In the genomic region with DNA sequence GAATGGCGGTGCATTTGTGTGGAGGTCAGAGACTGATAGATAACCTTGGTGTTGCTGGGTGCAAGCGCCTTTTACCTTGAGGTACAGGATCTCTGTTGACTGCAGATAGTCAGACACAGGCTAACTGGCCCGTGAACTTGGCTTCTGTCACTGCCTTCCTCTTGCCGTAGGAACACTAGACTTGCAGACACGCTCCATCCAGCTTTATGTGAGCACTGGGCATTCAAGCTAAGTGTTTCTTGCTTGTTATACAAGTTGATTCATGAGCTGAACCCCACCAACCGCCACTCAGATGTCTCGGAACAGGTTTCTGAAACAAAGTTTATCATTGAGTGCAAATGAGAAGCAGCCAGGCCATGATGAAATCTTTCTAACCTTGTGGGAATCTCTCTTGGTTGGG, we compare ENCODE assay signal across 34 mouse cellular contexts. TPM values are rescaled to one million over a fixed set of nuclear protein-coding genes. Genes with fewer than 3 reads are reported as not detected.
DNase-seq lines count a peak whose midpoint lies in the region; ATAC-seq and TF ChIP-seq lines count a peak whose summit lies in the region.
"Had no signal": no experiment of that assay in that cellular context is flagged by ENCODE, and none has a peak within 500 bp of the region (broad histone marks: within the 10 kb centered on the region; RNA-seq: fewer than 3 reads in every experiment).

No protein-coding gene starts in this region.

- no peak for TF ChIP-seq CTCF in heart, postnatal 0 days (IDR thresholded peaks at IDR 0.05; ENCODE audit: low read depth)
- no peak for TF ChIP-seq CTCF in stomach, postnatal 0 days (IDR thresholded peaks at IDR 0.05; ENCODE audit: low read depth)

- no peak for ATAC-seq in heart, postnatal 0 days (ENCODE audit: insufficient read depth, low read depth)
- 0 out of 2 replicates have a peak, but pooled peaks have one; percentile 44 for ATAC-seq in liver, embryonic 11.5 days (replicated peaks; ENCODE audit: low FRiP score)
- peak; percentile 54 for ATAC-seq in megakaryocyte-erythroid progenitor cell, adult 5-6 weeks (replicated peaks; ENCODE audit: low FRiP score, low TSS enrichment, poor library complexity, severe bottlenecking)
- ATAC-seq in stomach, postnatal 0 days (ENCODE audit: low FRiP score, low TSS enrichment): no peak
- ATAC-seq: CD4-positive, CD25-positive, alpha-beta regulatory T cell, adult 4 months; forebrain, embryonic 16.5 days had no signal

- H3K4me2 ChIP-seq in heart, postnatal 0 days (ENCODE audit: low read depth, low read length): no peak overlapping the region
- no peak overlapping the region for H3K4me2 ChIP-seq in liver, embryonic 11.5 days
- no peak overlapping the region for H3K4me2 ChIP-seq in stomach, postnatal 0 days (replicated peaks; ENCODE audit: low read depth)
- H3K4me2 ChIP-seq: embryonic facial prominence, embryonic 13.5 days; heart, embryonic 12.5 days; hindbrain, embryonic 15.5 days; liver, embryonic 13.5 days had no signal

- peak overlapping the region; percentile 16; the same call in 1 of the 2 replicates for H3K27ac ChIP-seq in heart, postnatal 0 days (ENCODE audit: low read depth)
- no peak overlapping the region for H3K27ac ChIP-seq in liver, embryonic 11.5 days (ENCODE audit: low read depth, low read length)
- peak overlapping the region; percentile 30; the same call in 1 of the 2 replicates for H3K27ac ChIP-seq in stomach, postnatal 0 days (replicated peaks)
- H3K27ac ChIP-seq: gastrocnemius, adult 2 months; hindbrain, embryonic 15.5 days; liver, embryonic 13.5 days; macrophage; midbrain, embryonic 10.5 days had no signal

- peaks cover 5% of the 10 kb centered on the region; the same call in 1 of the 2 replicates for H3K36me3 ChIP-seq in heart, postnatal 0 days (replicated peaks; ENCODE audit: control insufficient read depth, insufficient read depth, low read length)
- no peaks in the 10 kb centered on the region for H3K36me3 ChIP-seq in liver, embryonic 11.5 days (ENCODE audit: control insufficient read depth, insufficient read depth, low read length)
- no peaks in the 10 kb centered on the region for H3K36me3 ChIP-seq in stomach, postnatal 0 days (ENCODE audit: control insufficient read depth, insufficient read depth, low read length)
- H3K36me3 ChIP-seq: liver, embryonic 13.5 days had no signal

- no peaks in the 10 kb centered on the region for H3K9me3 ChIP-seq in heart, postnatal 0 days (replicated peaks; ENCODE audit: control insufficient read depth, low read length)
- H3K9me3 ChIP-seq in liver, embryonic 11.5 days (ENCODE audit: control insufficient read depth, low read length): no peaks in the 10 kb centered on the region
- H3K9me3 ChIP-seq in stomach, postnatal 0 days (ENCODE audit: control insufficient read depth, low read length): no peaks in the 10 kb centered on the region
- H3K9me3 ChIP-seq: embryonic facial prominence, embryonic 13.5 days; heart, embryonic 12.5 days; hindbrain, embryonic 15.5 days; liver, embryonic 13.5 days; midbrain, embryonic 10.5 days had no signal

- no peak overlapping the region for H3K9ac ChIP-seq in heart, postnatal 0 days (replicated peaks; ENCODE audit: low read depth, low read length)
- no peak overlapping the region for H3K9ac ChIP-seq in liver, embryonic 11.5 days (ENCODE audit: low read depth, low read length)
- no peak overlapping the region for H3K9ac ChIP-seq in stomach, postnatal 0 days (ENCODE audit: low read length)
- H3K9ac ChIP-seq: embryonic facial prominence, embryonic 13.5 days; heart, embryonic 12.5 days; hindbrain, embryonic 15.5 days; liver, embryonic 13.5 days had no signal

- no peak for DNase-seq in heart, postnatal 0 days (ENCODE audit: low spot score)
- DNase-seq in heart, adult 8-10 months (ENCODE audit: low spot score): no peak
- no peak for DNase-seq in liver, embryonic 11.5 days (ENCODE audit: low spot score)
- DNase-seq in liver: no peak
- no peak for DNase-seq in stomach, postnatal 0 days (ENCODE audit: low spot score)
- no peak for DNase-seq in yolk sac, embryonic 10.5 days (ENCODE audit: low spot score)
- DNase-seq: adrenal gland, postnatal 10 days; cerebellum, adult 11-12 months; cerebellum, adult 9-11 months; embryo, embryonic 11 days; gastrocnemius, adult 2 months; gastrocnemius, postnatal 36 days; heart, adult 18-20 months; heart, postnatal 10 days; kidney, adult 18-20 months; kidney, postnatal 4 days; layer of hippocampus, adult 9-11 months; liver, embryonic 13.5 days; lung, adult 2 months; lung, postnatal 10 days; retina, postnatal 1 day; spleen, adult 18-20 months; thymus, adult 2 months; thymus, postnatal 36 days had no signal

- H3K27me3 ChIP-seq in heart, postnatal 0 days (ENCODE audit: control insufficient read depth, insufficient read depth, low read length): no peaks in the 10 kb centered on the region
- no peaks in the 10 kb centered on the region for H3K27me3 ChIP-seq in liver, embryonic 11.5 days (replicated peaks; ENCODE audit: control insufficient read depth, insufficient read depth, low read length)
- no peaks in the 10 kb centered on the region for H3K27me3 ChIP-seq in stomach, postnatal 0 days (ENCODE audit: control insufficient read depth, insufficient read depth, low read length)
- H3K27me3 ChIP-seq: embryonic facial prominence, embryonic 13.5 days; heart, embryonic 12.5 days; hindbrain, embryonic 15.5 days; liver, embryonic 13.5 days had no signal

- TF ChIP-seq EP300 in heart, postnatal 0 days (IDR thresholded peaks at IDR 0.05; ENCODE audit: low read depth): no peak
- no peak for TF ChIP-seq EP300 in stomach, postnatal 0 days (optimal IDR thresholded peaks at IDR 0.05)

- H3K4me3 ChIP-seq in heart, postnatal 0 days (ENCODE audit: low read depth, low read length): no peak overlapping the region
- no peak overlapping the region for H3K4me3 ChIP-seq in liver, embryonic 11.5 days (ENCODE audit: low read depth, low read length)
- no peak overlapping the region for H3K4me3 ChIP-seq in stomach, postnatal 0 days (ENCODE audit: low read depth, low read length)
- H3K4me3 ChIP-seq: embryonic facial prominence, embryonic 13.5 days; erythroblast, embryonic 14.5 days; gastrocnemius, adult 2 months; heart, embryonic 12.5 days; hindbrain, embryonic 15.5 days; liver, embryonic 13.5 days; midbrain, embryonic 10.5 days; myocyte had no signal

- 49% methylated on average over 7 of the region's 7 CpGs for WGBS in heart, postnatal 0 days
- WGBS in liver, embryonic 11.5 days: 58% methylated on average over 7 of the region's 7 CpGs
- 62% methylated on average over 7 of the region's 7 CpGs for WGBS in stomach, postnatal 0 days

- H3K4me1 ChIP-seq in heart, postnatal 0 days (ENCODE audit: control insufficient read depth, insufficient read depth): peaks cover 42% of the 10 kb centered on the region
- H3K4me1 ChIP-seq in liver, embryonic 11.5 days (replicated peaks; ENCODE audit: control insufficient read depth, insufficient read depth, low read length): peaks cover 32% of the 10 kb centered on the region
- H3K4me1 ChIP-seq in stomach, postnatal 0 days (replicated peaks; ENCODE audit: control insufficient read depth, insufficient read depth): peaks cover 8% of the 10 kb centered on the region; the same call in 1 of the 2 replicates

RNA-seq across cellular contexts. Expression of a gene that starts 57.3 kb away (rescaled TPM):
- total RNA-seq in heart, postnatal 0 days (2014; rRNA removed; ENCODE audit: low replicate concordance): 106 and 129 TPM in 2 replicates
- 17.0 and 17.4 TPM in 2 replicates for polyA plus RNA-seq in heart, postnatal 0 days (2015; fragmentation: Nextera tagmentation; extraction: Ambion mirVana)
- total RNA-seq in heart, adult 8-10 months (2022): 100 to 1,000 TPM in 3 of 4 experiments, 10 to 100 TPM in 1; 98.5 to 135 (median 109) TPM
- polyA plus RNA-seq in liver, embryonic 11.5 days (2014; fragmentation: Nextera tagmentation; extraction: Ambion mirVana): 12.5 and 13.6 TPM in 2 replicates
- 20.4 and 29.0 TPM in 2 replicates for total RNA-seq in megakaryocyte-erythroid progenitor cell, adult 5-6 weeks (2014; fragmentation: Nextera tagmentation)
- total RNA-seq in megakaryocyte-erythroid progenitor cell, adult 5-6 weeks (2017): 29.6 and 49.0 TPM in 2 replicates
- 8.5 and 10.1 TPM in 2 replicates for polyA plus RNA-seq in stomach, postnatal 0 days (2015; fragmentation: Nextera tagmentation; extraction: Ambion mirVana)

Comparison
In these comparisons a context has a peak if more than half of its experiments do, and no peak if none do; other contexts are left out.
1. ATAC-seq: peak in liver, embryonic 11.5 days (single experiment) and megakaryocyte-erythroid progenitor cell, adult 5-6 weeks (single experiment); none in heart, postnatal 0 days (single experiment) and stomach, postnatal 0 days (single experiment).